Mouse (Mus musculus) thymus, adult 2 months (tissue): ENCODE data around the gene Ppp4r3a.

Experiments used
- CTCF ChIP-seq: fragments of 200-500 bp; IDR thresholded peaks from 2 replicates; pipeline ENCODE4 v1.5.1; 2012; ENCODE audit warnings: mild to moderate bottlenecking, control low read depth, low read length, moderate library complexity, borderline replicate concordance; ENCODE audit not compliant: control insufficient read depth, poor library complexity, insufficient read depth; ENCODE audit errors: extremely low read depth
- POLR2A ChIP-seq: fragments of 200-500 bp; IDR thresholded peaks from 2 replicates; pipeline ENCODE4 v1.6.1; 2012; ENCODE audit warnings: mild to moderate bottlenecking, low read length, control low read depth, moderate library complexity; ENCODE audit not compliant: control insufficient read depth, poor library complexity, insufficient read depth; ENCODE audit errors: extremely low read depth

DNA sequence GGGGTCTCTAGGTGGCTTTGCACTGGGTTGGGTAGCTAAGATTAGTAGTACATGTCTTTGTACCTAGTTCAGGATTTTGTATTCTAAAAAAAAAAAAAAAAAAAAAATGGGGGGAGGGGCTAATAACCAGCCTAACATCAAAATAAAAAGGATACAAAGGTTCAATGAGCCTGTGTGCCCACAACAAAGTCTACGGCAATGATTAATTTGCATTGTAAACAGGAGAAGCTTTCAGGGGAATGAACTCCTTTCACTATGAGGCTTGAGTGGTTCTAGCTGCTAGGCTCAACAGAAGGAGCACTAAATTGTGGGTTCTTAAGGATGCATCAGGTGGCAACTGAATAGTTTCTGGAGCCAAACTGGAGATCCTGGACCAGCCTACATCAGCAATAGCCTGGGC, 17.2 kb downstream of the Ppp4r3a start:
- TF ChIP-seq CTCF (no peak), POLR2A (no peak)
